Mouse (Mus musculus): ENCODE results near the gene Srp68.

Srp68 gene

DNA sequence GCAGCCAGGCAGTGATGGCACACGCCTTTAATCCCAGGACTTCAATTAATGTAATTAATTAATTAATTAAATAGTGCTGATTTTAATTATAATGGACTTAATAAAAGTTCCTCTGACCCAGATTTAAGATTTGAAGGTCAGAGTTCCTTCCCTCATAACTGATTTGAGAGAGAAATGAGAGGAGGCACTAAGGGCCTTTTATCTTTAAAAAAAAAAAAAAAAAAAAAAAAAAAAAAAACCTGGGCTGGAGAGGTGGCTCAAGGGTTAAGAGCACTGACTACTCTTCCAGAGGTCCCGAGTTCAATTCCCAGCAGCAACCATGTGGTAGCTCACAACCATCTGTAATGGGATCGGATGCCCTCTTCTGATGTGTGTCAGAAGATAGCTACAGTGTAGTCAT lies 65.4 kb downstream of the Srp68 start:
- no peak for DNase-seq (ENCODE audit: low spot score)

DNA sequence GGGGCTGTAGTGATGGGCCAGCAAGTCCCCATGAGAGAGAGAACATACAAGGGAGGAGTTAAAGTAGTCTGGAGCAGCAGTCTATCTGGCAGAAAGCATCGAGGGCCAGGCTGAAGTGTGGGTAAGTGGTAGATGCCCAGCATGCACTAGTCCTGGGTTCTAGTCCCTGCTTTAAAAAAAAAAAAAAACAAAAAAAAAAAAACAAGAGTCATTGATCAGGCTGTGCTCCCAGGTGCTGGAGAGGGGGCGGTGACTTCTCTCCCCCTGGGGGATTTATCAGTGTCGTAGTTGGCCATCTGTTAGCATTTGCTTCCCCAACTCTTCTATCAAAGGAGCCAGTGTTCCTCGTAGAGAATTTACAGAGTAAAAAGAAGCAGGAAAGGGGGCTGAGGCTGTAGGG lies 67.3 kb downstream of the Srp68 start:
- DNase-seq (ENCODE audit: low spot score): no peak

DNA sequence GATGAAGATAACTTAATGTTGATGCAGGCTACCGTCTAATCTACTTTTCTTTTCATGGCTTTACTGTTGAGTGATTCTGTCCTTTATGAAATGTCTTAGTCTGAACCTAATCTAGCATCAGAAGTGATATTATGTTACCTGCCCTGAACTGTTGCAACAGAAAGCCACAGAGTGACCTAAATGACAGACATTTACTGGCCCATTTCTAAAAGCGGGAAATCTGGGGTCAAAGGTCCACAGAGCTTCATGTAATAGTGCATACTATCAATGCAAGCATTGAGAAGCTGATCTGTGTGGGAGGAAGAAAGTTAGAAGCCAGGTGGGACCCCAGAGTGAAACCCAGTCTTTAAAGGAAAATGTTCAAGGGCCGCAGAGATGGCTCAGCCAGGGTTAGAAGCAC lies 70.9 kb downstream of the Srp68 start:
- DNase-seq (ENCODE audit: low spot score): no peak

DNA sequence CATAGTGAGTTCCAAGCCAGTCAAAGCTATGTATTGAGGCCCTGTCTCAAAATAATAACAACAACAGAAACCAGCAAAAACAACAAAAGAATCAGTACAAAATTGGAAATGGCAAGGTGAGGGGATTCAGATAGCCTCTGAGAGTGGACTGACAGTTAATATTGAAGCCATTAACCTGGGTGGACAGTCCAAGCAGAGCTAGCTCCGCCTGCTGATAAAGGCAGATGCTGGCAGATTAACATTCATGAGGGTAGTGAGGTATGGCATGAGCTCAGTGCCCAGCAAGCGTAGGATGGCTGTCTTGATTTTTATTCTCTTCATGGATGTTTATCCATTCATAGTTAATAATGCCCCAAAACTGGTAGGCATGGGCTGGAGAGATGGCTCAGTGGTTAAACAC lies 72.9 kb downstream of the Srp68 start:
- no peak for DNase-seq (ENCODE audit: low spot score)

DNA sequence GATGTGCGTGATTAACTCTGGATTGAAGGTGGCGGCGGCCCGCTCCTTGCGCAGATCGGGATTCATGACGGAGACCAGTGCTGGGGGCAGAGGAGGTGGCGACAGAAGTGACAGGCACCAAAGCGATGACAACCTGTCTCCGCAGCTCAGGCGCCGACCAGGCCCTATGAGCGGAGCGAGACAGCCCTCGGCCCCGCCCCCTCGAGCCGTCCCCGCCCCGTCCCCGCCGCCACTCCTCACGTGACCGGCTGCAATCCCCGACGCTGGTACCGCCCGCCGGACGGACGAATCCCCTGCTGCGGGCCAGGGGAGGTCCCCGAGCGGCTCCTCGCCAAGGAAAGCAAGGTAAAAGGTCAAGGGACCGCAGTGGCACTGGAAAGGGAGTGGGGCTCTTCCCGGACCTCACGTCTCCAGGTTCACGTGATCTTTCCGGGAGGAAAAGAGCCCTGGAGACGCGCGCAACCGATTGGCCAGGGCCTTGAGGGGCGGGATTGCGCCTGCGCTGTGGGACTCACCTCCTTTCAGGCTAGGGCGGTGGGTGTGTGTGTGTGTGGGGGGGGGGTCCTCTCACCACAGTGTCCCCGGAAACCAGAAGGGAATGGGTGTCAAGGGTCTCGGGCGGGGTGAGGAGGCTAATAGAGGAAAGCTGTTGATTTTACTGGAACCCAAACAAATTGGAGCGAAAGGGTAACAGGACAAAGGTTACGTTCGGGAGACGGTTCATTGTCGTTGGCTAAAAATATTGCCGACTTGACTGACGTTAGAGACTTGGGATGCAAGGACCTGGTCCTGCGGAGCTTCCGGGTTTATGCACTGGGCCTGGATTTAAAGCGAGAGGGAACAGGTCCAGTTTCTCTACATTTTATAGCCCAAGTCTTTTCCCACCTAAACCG lies 75.1 kb downstream of the Srp68 start, which contains the start of the genes Ten1 and Acox1:
Ten1 (plus strand) TSS at position 217 of the 893 bp plus-strand sequence.
Acox1 (minus strand) TSS at position 407 of the 893 bp plus-strand sequence.
- peak; percentile 97 for DNase-seq (ENCODE audit: low spot score)

DNA sequence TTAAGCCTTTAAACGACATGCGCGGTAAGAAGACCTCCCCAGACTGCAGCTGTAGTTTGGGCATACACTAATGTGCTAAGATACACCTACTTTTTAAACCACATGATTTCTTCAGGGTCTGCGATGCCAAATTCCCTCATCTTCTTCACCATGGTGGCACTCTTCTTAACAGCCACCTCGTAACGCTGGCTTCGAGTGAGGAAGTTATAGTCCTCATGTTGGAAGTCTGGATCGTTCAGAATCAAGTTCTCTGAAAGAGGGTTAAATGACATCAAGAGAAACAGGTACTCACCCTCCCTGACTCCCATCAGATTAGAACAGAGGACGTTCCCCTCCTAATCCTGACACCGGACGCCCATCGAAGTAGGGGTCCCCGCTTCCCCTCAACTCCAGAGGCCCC lies 75.9 kb downstream of the Srp68 start:
- no peak for DNase-seq (ENCODE audit: low spot score)

DNA sequence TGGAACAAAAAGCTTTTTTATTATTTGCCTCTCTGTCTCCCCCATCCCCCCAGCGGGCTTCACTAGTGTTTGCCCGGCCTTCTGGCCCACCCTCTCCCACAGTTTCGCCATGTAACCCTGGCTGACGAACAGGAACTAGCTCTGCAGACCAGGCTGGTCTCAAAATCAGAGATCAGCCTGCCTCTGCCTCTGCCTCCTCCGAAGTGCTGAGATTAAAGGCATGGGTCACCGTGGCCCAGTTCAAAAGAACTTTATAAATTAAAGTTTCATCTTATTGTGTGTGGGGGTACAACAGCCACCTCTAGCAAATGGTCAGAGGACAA lies 76.5 kb downstream of the Srp68 start:
- no peak for DNase-seq (ENCODE audit: low spot score)

DNA sequence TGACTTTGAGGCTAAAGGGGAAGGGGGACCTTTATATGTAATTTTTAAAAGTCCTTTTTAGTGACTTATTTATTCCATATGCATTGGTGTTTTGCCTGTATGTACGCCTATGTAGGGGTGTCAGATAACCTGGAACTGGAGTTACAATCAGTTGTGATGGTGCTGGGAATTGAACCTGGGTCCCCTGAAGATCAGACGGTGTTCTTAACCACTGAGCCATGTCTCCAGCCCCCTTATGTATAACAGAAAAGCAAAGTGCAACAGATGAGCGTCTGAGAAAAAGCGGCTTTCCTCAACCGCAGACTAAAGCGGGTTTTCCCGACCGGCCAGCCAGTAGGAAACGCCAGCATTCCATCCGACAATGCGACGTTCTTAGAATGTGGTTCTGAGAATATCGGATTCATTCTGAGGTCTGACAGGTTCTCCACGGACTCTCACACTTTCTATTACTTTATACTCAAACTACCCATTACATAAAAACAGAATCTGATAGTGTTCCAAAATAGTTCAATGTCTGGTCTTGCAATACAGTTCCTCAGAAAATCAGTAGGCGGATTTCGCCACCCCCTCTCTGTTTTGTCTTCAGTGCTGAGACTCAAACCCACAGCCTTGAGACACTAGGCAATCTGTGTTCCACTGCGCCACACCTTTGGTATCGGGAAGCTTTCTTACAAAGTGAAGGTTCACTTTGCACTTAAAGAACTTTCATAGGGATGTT lies 77.0 kb downstream of the Srp68 start:
- no peak for DNase-seq (ENCODE audit: low spot score)

DNA sequence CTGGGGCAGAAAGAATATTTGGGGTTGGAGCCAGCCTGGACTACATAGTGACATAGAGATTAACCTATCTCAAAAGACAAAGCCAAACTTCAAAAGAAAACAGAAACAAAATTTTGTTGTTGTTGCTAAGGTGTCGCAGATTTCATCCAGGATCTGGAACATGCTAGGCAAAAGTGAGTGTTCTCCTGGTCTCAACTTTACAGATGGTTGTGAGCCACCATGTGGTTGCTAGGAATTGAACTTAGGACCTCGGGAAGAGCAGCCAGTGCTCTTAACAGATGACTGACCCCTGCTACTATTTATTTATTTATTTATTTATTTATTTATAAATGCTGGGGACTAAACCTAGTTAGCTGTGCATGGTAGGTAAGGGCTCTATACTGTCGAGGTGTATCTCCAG lies 77.7 kb downstream of the Srp68 start:
- no peak for DNase-seq (ENCODE audit: low spot score)

DNA sequence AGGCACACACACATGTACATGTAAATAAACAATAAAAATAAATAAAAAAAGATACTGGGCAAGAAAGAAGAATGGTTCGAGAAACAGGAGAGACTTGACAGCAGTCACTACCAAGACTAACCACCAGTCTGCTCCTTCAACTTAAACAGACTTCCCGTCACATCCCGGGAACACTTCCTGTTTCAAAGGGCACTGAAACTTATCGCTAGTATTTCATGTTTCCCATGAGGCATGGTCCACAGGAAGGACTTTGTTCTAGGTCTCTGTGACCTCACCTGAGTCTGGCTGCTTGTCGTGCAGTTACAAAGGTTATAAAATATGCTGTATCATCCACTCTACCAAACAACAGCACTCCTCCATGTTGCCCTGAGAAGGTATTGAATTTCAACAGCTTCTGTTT lies 78.8 kb downstream of the Srp68 start:
- no peak for DNase-seq (ENCODE audit: low spot score)
